Mouse (Mus musculus): ENCODE results near the gene Radil.

DNA sequence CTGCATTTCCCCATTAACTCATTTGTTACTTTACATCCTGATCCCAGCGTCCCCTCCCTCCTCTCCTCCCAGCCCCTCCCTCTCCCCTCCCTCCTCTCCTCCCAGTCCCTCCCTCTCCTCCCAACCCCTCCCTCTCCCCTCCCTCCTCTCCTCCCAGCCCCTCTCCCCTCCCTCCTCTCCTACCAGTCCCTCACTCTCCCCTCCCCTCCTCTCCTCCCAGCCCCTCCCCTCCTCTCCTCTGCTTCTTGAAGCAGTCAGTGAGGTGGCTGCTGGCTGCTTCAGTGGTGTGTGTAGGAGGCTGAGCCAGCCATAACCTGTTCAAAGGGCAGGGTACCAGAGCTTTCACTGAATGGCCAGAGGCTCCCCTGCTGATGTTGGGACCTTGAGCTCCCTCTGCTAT, 99.1 kb downstream of the Radil start:
- no peak for TF ChIP-seq POLR2A (IDR thresholded peaks at IDR 0.05; ENCODE audit: low read depth, low read length)
- no peak for TF ChIP-seq CTCF (IDR thresholded peaks at IDR 0.05; ENCODE audit: extremely low read depth, insufficient read length, insufficient replicate concordance, low read depth, low read length)
